Mouse (Mus musculus): Measurements from ENCODE around the gene Pros1.

- TF ChIP-seq POLR2A (IDR thresholded peaks at IDR 0.05; ENCODE audit: borderline replicate concordance, extremely low read depth, insufficient read depth, insufficient read length, poor library complexity, severe bottlenecking) (no peak), CTCF (IDR thresholded peaks at IDR 0.05; ENCODE audit: borderline replicate concordance, extremely low read depth, insufficient read depth, insufficient read length) (no peak)
Observed at GRCm38 (mm10) chr16:62822472-62822871, 31.6 kb upstream of the Pros1 start.

All from brain, embryonic 14.5 days (tissue).